Mouse (Mus musculus) adrenal gland, postnatal 0 days (tissue): ENCODE results near the gene Sec22c. TPM values are rescaled to one million over a fixed set of nuclear protein-coding genes. Genes with fewer than 3 reads are reported as not detected.

Experiments
- polyA plus RNA-seq: library from polyadenylated mRNA; unstranded; fragments of >200 nt; fragmentation: Nextera tagmentation; extraction: Ambion mirVana; gene quantifications from 2 replicates; pipeline ENCODE4 v1.2.1, GENCODE M21; 2015

Sec22c gene
- 4.9 and 5.5 TPM in 2 replicates for polyA plus RNA-seq

DNA sequence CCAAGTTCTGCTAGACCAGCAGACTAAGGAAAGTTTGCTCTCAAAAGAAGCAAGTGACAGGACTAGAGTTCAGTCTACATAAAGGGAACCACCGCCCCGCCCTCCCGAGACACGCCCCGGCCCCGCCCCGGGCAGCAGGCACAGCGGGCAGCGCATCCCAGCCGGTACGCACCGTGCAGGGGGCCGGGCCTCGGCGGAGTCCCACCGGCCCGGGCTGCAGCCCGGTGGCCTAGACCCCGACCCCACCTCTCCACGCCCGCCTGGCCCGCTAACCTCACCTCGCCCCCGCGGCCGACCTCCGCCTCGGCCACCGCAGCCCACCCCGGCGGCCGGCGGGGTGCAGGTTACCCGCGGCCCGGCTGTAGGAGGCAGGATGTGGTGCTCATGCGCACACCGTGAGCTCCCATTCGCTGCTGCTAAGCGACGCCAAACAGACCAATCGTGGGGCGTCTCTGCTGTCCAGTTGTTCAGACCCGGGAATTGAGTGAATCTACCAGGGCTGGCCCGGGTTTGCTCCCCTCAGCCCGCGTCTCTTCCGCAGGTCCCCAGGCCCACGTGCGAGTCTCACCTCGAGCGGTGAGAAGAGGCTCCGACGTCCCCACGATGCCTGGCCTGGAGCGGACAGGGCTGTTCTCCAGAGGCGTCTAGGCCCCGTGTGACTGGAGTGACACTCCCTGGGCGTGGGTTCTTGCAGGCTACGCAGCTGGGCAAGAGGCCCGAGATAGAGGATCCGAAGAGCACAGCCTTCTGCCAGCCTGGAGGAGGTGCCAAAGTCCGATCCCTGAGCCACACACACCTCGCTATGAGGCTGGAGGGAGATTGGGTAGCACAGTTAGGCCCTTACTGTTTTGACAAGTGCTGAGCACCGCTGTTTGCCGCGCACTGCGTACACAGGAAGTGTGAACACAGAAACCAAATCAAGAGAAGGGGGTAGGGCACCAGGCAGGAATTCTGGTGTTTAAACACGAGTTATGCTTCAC lies at the start of gene Sec22c:
TSS of gene Sec22c (minus strand) at position 845 of the 980 bp plus-strand sequence.

DNA sequence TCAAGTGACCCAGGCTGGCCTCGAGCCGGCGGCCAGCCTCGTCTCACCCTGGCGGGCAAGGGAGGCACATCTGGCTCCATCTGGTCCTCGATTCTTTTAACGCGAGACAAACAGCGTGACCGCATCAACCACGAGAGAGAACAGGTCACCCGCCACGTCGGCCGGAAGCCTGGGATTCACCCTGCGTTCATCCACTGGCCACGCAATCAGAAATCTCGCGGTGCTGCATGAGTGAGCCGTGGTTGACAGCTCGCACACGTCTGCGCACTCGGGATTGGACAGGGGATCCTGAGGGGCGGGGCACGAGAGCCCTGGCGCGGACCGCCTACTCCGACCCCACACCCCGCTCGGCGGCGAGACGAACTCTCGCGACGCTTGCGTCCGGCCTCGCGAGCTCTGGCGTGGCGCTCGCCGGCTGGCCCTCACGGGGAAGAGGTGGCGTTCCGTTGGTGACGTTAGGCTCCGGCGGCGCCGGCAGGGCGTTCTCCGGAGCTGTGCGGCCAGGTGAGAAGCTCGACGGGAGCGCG lies 13.6 kb upstream of the Sec22c start, which contains the start of gene Nktr:
TSS of gene Nktr (plus strand) at position 378 of the 527 bp plus-strand sequence.

DNA sequence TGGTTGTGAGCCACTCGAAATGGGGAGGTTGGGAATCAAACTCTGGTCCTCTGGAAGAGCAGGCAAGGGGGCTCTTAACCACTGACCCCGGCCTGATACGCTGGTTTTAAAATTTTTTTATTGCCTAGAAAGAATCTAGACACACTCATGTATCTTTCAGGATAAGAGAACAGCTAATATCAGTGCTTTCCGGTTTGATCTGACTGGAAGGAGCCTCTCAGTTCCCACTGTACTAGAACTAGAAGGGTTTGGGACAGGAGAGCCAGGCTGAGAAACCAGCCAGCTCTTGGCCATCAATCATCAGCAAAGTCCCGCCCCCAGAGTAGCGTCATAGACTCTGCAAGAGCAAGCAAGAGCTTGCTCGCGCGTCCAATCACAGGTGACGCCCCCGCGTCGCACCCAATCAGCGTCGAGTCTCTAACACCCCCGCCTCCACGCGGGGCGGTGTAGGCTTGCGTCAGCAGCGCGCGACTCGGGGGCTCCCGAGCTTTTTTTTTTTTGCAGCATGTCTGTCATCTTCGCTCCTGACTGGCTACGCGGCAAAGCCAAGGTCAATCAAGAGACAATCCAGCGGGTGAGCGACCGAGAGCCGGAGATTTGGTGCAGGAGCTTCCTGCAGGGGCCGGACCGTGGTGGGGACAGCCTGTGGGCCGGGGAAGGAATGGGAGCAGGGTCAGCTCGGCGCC lies 4.8 kb upstream of the Sec22c start, which contains the start of gene Ss18l2:
TSS of gene Ss18l2 (plus strand) at position 432 of the 686 bp plus-strand sequence.

DNA sequence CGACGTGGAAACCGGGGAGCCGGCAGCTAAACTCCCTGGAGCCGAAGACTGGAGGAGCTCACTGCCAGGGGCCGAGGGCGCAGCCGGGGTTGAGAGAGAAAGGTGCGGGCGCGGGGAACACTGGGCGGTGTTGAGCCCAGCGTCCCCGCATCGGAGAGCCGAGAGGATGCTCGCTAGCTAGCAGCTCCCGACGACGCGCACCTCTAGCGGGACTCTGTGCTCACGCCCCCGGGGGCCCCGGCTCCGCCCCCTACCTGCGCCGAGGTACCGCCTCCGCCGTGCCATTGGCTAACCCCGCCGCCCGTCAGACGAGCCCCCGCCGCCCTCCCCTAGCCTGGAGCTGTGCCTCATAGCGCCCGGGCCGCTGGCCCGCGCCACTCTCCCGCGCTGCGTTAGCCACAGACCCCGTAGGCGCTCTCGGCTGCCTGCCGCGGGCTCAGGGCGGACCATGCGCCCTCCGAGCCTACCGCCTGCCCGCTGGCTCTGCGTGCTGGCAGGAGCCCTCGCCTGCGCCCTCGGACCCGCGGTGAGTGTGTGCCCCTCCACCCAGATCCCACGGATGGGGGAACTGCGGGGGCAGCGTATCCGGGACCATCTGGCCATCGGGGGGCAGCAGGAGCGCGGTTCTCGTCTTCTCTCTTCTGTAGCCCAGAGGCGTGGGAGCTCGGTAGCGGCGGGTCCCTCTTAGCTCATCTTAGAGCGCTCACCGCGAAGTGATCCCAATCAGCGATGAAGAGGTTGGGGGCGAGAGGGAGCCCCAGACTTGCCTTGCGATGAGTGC lies 62.7 kb downstream of the Sec22c start, which contains the start of gene Vipr1:
TSS of gene Vipr1 (plus strand) at position 316 of the 781 bp plus-strand sequence.

DNA sequence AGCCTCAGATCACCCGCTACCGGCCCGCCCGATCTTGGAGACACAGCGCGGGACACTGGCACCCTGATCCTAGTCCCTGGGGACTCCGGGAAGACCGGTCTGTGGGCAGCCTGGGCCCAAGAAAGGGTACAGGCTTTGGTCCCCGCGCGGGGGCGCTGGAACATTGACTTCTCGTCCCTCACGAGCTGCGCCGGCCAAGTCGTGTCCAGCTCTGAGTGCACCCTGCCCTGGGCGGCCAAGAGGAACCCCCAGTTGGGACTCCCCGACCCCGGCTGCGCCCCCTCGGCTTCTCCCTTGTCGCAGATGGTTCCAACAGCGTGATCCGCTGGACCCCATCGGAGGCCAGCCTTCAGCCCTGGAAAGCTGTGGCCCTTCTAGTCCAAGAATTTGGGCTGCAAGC lies 63.3 kb downstream of the Sec22c start, which contains the start of gene Lyzl4:
TSS of gene Lyzl4 (minus strand) at position 96 of the 400 bp plus-strand sequence.

Other genes starting within 250 kb of the Sec22c start
- gene Cck, start 209.8 kb downstream of the Sec22c start, polyA plus RNA-seq, result not detected in 2 replicates
- gene Lyzl4, start 63.4 kb downstream of the Sec22c start, polyA plus RNA-seq, result 0.33 TPM in 1 of 2 replicates, not detected in the other
- gene Vipr1, start 62.8 kb downstream of the Sec22c start, polyA plus RNA-seq, result 0.06 and 0.22 TPM in 2 replicates
- 170 and 246 TPM in 2 replicates for gene Ss18l2, start 4.8 kb upstream of the Sec22c start, polyA plus RNA-seq
- gene Nktr, start 13.7 kb upstream of the Sec22c start, polyA plus RNA-seq, result 23.0 and 29.5 TPM in 2 replicates
- gene Zfp651, start 53.8 kb upstream of the Sec22c start, polyA plus RNA-seq, result 21.6 and 22.9 TPM in 2 replicates
- 0.46 and 1.4 TPM in 2 replicates for gene Klhl40, start 72.1 kb upstream of the Sec22c start, polyA plus RNA-seq
- 0.22 and 0.43 TPM in 2 replicates for gene Hhatl, start 87.0 kb upstream of the Sec22c start, polyA plus RNA-seq
- gene Ccdc13, start 134.0 kb upstream of the Sec22c start, polyA plus RNA-seq, result 0.43 and 0.99 TPM in 2 replicates
- gene Higd1a, start 152.9 kb upstream of the Sec22c start, polyA plus RNA-seq, result 116 and 152 TPM in 2 replicates
- gene Ackr2, start 192.9 kb upstream of the Sec22c start, polyA plus RNA-seq, result 1.0 and 1.2 TPM in 2 replicates
- gene Cyp8b1, start 210.8 kb upstream of the Sec22c start, polyA plus RNA-seq, result 3.2 and 4.2 TPM in 2 replicates
- 2.3 and 2.5 TPM in 2 replicates for gene Fam198a, start 245.5 kb upstream of the Sec22c start, polyA plus RNA-seq